Mouse (Mus musculus): ENCODE measurements around the gene Cdt1. TPM values are rescaled to one million over a fixed set of nuclear protein-coding genes. Genes with fewer than 3 reads are reported as not detected.
A peak's percentile ranks its signal among the peaks of the same experiment; 100 is the strongest.

The Cdt1 gene
- 11.7 and 12.2 TPM in 2 replicates for polyA plus RNA-seq (2012; rRNA removed)

GRCm38 (mm10) chr8:122567361-122568108 lies at the start of gene Cdt1:
Gene Cdt1 (plus strand): TSS chr8:122568015.
- H3K4me3 ChIP-seq (replicated peaks; ENCODE audit: extremely low read depth, low read depth, low read length), result peak within 1 kb of the TSS; percentile 92
- under 1% methylated on average over 62 of the region's 62 CpGs for WGBS
- TF ChIP-seq CTCF (IDR thresholded peaks at IDR 0.05; ENCODE audit: insufficient read depth, low read length) (no peak), POLR2A (IDR thresholded peaks at IDR 0.05; ENCODE audit: borderline replicate concordance, extremely low read depth, low read depth, low read length) (peak; percentile 73; the same call in 1 of the 2 replicates)
- peaks cover 13% of the 10 kb centered on the region for H3K4me1 ChIP-seq (ENCODE audit: control insufficient read depth, insufficient read depth, low read length)
- DNase-seq, result peak; percentile 93

DNA sequence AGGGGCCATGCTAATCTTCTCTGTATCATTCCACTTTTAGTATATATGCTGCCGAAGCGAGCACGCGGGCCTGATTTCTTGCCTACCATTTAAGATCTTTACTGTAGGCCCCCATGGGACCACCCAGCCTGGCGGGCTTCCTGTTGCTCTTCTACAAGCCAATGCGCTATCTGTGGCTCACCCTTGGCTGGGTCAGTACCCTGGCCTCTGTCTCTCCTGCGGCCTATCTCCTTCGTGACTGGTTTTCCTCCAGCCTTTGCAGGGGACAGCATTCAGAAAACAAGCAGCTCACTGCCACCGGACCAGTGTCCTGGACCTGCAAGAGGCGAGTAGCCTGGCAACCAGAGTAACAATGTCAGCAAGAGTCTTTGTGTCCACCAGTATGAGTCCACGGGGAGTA lies 47.2 kb upstream of the Cdt1 start:
- H3K4me1 ChIP-seq (ENCODE audit: control insufficient read depth, insufficient read depth, low read length), result peaks cover 60% of the 10 kb centered on the region
- no peak for DNase-seq

GRCm38 (mm10) chr8:122522796-122523651 lies 44.8 kb upstream of the Cdt1 start:
- peaks cover 64% of the 10 kb centered on the region for H3K4me1 ChIP-seq (ENCODE audit: control insufficient read depth, insufficient read depth, low read length)

More for the DNA sequence above, 47.2 kb upstream of the Cdt1 start:
- no peak for TF ChIP-seq CTCF (IDR thresholded peaks at IDR 0.05; ENCODE audit: insufficient read depth, low read length)
- 51% methylated on average over 11 of the region's 11 CpGs for WGBS
- no peak overlapping the region for H3K4me3 ChIP-seq (replicated peaks; ENCODE audit: extremely low read depth, low read depth, low read length)

DNA sequence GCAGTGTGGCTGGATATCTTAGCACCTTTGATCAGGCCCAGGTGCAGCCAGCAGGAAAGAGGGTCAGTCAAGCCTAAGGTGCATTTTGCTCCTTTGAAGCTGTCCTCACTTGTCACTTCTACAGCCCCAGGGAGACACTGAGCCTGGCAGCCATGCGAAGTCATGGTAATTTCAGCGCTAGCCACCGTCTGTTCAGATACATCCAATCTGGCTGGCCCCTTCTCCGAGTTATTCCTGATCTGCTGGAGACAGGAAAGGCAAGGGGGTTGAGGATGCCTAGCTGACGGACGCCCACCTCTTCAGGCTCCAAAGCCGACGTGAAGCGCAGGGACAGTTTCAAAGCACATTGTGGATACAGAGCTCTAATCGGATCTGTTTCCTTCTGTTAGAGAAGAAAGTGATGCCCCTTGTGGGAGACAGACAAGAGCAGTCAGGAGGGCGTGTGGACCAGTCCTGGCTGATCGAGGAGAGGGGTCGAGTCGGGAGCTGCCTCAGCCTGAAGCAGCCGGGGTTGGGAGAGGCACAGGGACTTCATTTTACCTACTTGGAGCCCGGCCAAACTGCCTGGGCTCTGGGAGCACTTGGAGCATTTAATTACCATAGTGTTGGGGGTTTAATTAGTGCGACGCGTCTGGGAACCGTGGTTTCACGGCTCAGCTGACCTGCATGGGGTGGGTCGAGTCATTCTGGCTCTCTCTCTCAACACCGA lies 44.0 kb upstream of the Cdt1 start:
- Histone ChIP-seq H3K4me3 (replicated peaks; ENCODE audit: extremely low read depth, low read depth, low read length) (no peak overlapping the region), H3K4me1 (ENCODE audit: control insufficient read depth, insufficient read depth, low read length) (peaks cover 57% of the 10 kb centered on the region)
- TF ChIP-seq CTCF (IDR thresholded peaks at IDR 0.05; ENCODE audit: insufficient read depth, low read length) (no peak), POLR2A (IDR thresholded peaks at IDR 0.05; ENCODE audit: borderline replicate concordance, extremely low read depth, low read depth, low read length) (no peak)
- no peak for DNase-seq
- WGBS, result 26% methylated on average over 23 of the region's 23 CpGs

More at GRCm38 (mm10) chr8:122522796-122523651, 44.8 kb upstream of the Cdt1 start:
- TF ChIP-seq CTCF (IDR thresholded peaks at IDR 0.05; ENCODE audit: insufficient read depth, low read length), result no peak
- peak; percentile 62; the same call in 1 of the 2 replicates for TF ChIP-seq POLR2A (IDR thresholded peaks at IDR 0.05; ENCODE audit: borderline replicate concordance, extremely low read depth, low read depth, low read length)
- no peak overlapping the region for H3K4me3 ChIP-seq (replicated peaks; ENCODE audit: extremely low read depth, low read depth, low read length)
- WGBS, result 28% methylated on average over 14 of the region's 14 CpGs
- DNase-seq, result peak; percentile 76

GRCm38 (mm10) chr8:122524506-122524905 lies 43.3 kb upstream of the Cdt1 start:
- no peak for DNase-seq

GRCm38 (mm10) chr8:122525004-122525403 lies 42.8 kb upstream of the Cdt1 start:
- no peak for DNase-seq
- Histone ChIP-seq H3K4me1 (ENCODE audit: control insufficient read depth, insufficient read depth, low read length) (peaks cover 49% of the 10 kb centered on the region), H3K4me3 (replicated peaks; ENCODE audit: extremely low read depth, low read depth, low read length) (no peak overlapping the region)
- no peak for TF ChIP-seq POLR2A (IDR thresholded peaks at IDR 0.05; ENCODE audit: borderline replicate concordance, extremely low read depth, low read depth, low read length)
- TF ChIP-seq CTCF (IDR thresholded peaks at IDR 0.05; ENCODE audit: insufficient read depth, low read length), result no peak
- 52% methylated on average over 6 of the region's 6 CpGs for WGBS

More at GRCm38 (mm10) chr8:122524506-122524905, 43.3 kb upstream of the Cdt1 start:
- Histone ChIP-seq H3K4me1 (ENCODE audit: control insufficient read depth, insufficient read depth, low read length) (peaks cover 51% of the 10 kb centered on the region), H3K4me3 (replicated peaks; ENCODE audit: extremely low read depth, low read depth, low read length) (no peak overlapping the region)
- TF ChIP-seq CTCF (IDR thresholded peaks at IDR 0.05; ENCODE audit: insufficient read depth, low read length) (no peak), POLR2A (IDR thresholded peaks at IDR 0.05; ENCODE audit: borderline replicate concordance, extremely low read depth, low read depth, low read length) (no peak)
- 43% methylated on average over 6 of the region's 6 CpGs for WGBS

DNA sequence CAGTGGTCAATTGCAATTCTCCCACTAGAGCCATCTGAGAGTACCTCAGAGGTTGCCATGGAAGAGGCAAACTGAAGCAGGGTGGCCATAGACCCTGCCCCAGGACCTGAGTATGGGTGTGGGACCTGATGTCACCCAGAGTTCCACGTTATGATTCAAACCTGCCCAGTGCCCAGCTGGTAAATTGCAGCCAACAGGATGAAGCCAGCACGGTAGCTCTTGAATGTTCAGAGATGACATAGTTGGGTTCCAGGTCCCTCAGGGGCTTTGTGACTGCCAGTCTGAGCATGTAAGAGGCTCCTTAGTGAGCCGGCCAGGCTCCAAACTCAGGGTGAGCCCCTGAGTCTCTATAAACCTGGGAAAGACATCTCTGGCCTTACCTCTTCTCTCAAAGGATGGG lies 41.7 kb upstream of the Cdt1 start:
- Histone ChIP-seq H3K4me3 (replicated peaks; ENCODE audit: extremely low read depth, low read depth, low read length) (no peak overlapping the region), H3K4me1 (ENCODE audit: control insufficient read depth, insufficient read depth, low read length) (peaks cover 45% of the 10 kb centered on the region)
- WGBS, result 27% methylated on average over 3 of the region's 3 CpGs
- DNase-seq, result no peak
- TF ChIP-seq POLR2A (IDR thresholded peaks at IDR 0.05; ENCODE audit: borderline replicate concordance, extremely low read depth, low read depth, low read length) (no peak), CTCF (IDR thresholded peaks at IDR 0.05; ENCODE audit: insufficient read depth, low read length) (no peak)

GRCm38 (mm10) chr8:122526526-122527170 lies 41.2 kb upstream of the Cdt1 start:
- TF ChIP-seq POLR2A (IDR thresholded peaks at IDR 0.05; ENCODE audit: borderline replicate concordance, extremely low read depth, low read depth, low read length) (no peak), CTCF (IDR thresholded peaks at IDR 0.05; ENCODE audit: insufficient read depth, low read length) (no peak)
- WGBS, result 29% methylated on average over 7 of the region's 7 CpGs
- peak; percentile 63 for DNase-seq
- no peak overlapping the region for H3K4me3 ChIP-seq (replicated peaks; ENCODE audit: extremely low read depth, low read depth, low read length)
- H3K4me1 ChIP-seq (ENCODE audit: control insufficient read depth, insufficient read depth, low read length), result peaks cover 51% of the 10 kb centered on the region

GRCm38 (mm10) chr8:122527937-122528336 lies 39.9 kb upstream of the Cdt1 start:
- no peak for DNase-seq
- TF ChIP-seq CTCF (IDR thresholded peaks at IDR 0.05; ENCODE audit: insufficient read depth, low read length) (no peak), POLR2A (IDR thresholded peaks at IDR 0.05; ENCODE audit: borderline replicate concordance, extremely low read depth, low read depth, low read length) (no peak)
- 70% methylated on average over 3 of the region's 3 CpGs for WGBS
- Histone ChIP-seq H3K4me3 (replicated peaks; ENCODE audit: extremely low read depth, low read depth, low read length) (no peak overlapping the region), H3K4me1 (ENCODE audit: control insufficient read depth, insufficient read depth, low read length) (peaks cover 52% of the 10 kb centered on the region)

Measured in lung, adult 2 months (tissue).